Mouse (Mus musculus) kidney, adult 18-20 months (tissue): ENCODE results near the gene Haus4.

Source experiments
- DNase-seq: peaks from one replicate; pipeline ENCODE4 v3.0.0; 2021

The Haus4 gene

DNA sequence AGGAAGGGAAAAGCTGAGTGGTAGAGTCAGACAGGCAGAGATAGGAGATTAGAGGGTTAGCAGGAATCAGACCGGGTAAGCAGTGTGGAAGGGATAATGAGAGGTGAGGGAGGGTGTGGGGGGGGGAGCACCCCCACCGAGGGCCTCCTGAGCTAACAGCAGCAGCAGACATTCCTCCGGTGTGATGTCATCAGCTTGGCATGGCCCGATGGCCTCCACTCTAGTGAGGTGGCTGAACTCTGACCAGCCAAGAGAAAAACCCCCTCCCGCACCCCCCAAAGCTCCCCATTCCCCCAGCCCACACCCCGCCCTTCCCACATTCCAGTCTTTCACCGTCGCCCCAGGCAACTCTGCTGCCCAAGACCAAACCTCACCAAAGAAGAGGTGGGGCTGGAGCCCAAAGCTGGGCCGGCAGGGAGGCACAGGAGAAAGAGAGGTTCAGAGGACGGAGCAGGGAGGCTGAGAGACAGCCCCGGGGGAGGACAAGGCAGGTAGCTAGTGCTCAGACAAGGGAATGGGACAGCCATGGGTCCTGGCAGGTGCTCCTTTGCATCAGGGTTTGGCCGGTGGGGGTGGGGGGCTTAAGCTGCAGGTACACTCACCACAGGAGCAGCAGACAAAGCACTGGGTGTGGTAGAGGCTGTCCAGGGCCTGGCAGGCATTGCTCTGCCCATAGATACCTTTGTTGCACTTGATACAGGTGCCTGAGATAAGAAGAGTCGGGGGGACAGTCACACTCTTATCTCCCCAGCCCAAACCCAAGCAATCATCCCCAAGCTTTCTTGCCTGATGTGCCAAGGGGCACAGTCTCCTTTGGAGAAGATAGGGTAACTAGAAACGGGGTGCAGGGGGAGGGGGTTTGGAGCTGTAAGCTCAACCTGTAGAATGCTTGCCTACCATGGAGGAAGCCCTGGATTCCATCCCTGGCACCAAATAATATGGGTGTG, 18.6 kb upstream of the Haus4 start:
- DNase-seq, result peak; percentile 75

DNA sequence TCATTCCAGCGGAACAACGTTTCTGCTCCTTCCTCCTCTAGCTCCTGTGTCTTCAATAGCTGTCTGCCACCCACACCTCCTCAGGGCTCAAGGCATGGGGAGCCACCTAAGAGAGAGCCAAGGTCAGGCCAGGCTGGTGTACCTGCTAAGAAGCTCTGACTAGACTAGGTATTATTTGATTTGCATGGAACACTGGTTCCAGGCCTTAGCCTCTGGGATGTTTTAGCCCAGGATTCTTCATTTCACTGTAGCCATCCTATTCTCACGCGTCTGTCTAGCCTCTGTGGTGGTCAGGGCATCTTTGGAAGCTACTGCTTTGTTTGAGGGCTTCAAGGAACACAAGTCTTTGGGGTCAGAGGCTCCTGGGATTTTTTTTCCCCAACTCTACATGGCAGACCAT, 17.7 kb upstream of the Haus4 start:
- no peak for DNase-seq

GRCm38 (mm10) chr14:54569451-54570392, 15.3 kb upstream of the Haus4 start:
- no peak for DNase-seq

GRCm38 (mm10) chr14:54568694-54569414, 14.4 kb upstream of the Haus4 start:
- peak; percentile 82 for DNase-seq

- no peak for DNase-seq
These were observed 6.3 kb upstream of the Haus4 start for GRCm38 (mm10) chr14:54560527-54561242.

- DNase-seq, result no peak
These were observed 2.9 kb upstream of the Haus4 start for GRCm38 (mm10) chr14:54557330-54557729.

- DNase-seq, result peak; percentile 9
These were observed 902 bp downstream of the Haus4 start for GRCm38 (mm10) chr14:54553454-54553974.

DNA sequence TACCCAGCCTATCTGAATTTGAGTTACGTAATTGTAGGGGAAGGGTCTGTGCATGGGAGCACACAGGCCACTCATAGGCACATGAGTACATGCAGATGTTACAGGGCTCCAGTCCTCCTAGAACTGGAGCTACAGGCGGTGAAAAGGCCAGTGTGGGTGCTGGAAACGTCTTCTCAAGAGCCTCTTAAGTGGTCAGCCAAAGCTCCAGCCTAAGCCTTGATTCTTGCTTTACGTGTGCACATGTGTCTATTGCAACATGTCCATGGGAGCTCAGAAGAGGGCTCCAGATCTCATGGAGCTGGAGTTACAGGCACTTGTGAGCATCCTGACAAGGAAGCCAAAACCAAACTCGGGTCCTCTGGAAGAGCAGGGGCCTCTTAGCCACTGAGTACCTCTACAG, 9.7 kb downstream of the Haus4 start:
- DNase-seq, result no peak

DNA sequence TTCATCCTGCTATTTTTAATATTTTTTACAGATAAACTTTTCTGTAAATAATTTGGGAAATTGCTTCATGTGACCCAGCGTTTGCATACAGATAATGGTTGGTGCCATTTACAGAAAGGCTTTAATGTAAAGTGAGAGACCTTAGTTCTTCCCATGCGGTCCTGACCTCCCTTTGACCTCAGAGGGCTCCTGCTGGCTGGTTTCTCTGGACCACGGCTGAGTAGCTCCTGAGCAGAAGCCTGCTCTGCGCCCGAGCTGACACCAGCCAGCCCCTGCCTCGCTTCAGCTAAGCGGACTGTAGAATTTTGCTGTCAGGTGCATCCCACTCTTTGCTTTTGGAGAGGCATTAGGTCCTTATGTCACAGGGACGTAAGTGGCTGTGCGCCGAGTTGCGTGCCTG, 13.6 kb downstream of the Haus4 start:
- DNase-seq, result no peak

- no peak for DNase-seq
These were observed 15.8 kb downstream of the Haus4 start for GRCm38 (mm10) chr14:54538580-54538979.

DNA sequence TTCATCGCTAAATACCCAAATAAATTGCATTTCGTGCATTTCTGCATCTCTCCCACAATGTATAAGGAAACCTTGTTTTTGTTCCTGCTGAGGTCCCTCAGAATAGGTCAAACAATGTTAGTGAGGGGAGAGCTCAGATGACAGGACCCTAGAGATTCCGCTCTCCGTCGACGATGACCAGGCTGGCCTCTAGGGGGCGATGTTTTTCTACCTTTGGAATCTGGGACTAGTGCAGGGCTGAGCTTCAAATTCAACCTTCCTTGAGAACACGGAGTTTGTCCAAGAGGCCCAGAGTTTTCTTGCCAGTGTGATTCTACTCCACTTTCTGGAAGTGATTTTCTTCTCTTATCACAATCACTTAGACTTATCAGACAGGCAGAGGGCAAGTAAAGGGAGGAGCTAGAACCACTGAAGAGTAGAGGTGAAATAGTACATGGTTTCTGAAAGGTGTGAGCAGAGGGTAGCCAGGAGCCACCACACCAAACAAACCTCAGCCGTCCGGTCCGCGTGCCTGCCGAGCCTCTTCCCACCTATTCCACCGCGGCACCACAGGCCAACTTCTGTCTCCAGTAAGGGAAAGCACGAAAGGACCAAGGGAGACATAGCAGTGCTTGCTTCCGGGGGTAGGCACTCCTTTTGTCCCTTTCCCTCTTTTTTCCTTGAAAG, 25.8 kb downstream of the Haus4 start:
- DNase-seq, result peak; percentile 88

DNA sequence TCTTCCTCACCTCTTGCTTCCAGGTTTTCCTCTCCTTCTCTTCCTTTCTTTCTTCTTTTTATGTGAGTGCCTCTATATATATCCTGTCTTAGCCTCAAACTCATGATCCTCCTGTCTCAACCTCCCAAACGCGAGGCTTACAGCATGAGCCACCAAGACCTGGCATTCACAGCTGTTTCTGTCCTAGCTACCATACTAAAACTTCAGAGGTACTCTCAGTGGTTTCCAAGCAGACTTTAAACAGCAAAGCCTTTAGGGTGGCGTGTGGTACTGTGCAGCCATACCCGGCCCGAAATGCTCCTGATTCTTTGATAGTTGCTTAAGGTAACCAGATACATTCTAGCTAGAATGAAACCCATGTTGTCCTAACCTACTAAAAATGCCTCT, 26.4 kb downstream of the Haus4 start:
- DNase-seq, result no peak

GRCm38 (mm10) chr14:54527227-54528006, 27.0 kb downstream of the Haus4 start:
- no peak for DNase-seq

DNA sequence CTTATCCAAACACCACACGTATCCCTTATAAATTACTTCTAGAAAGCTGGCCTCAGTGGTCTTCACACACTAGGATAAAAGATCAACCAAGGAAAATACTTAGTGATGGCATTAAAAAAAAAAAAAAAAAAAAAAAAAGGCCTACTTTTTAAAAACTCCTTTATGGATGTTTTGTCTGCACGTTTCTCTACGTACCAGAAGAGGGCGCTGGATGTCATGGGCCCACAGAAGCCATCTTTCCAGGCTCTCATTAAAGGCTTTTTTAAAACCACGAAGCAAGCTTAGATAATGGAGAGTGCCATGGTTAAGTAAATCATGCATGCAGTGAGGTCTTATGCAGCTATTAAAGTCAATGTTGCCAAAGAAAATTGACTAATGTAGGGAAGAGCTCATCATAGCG, 30.8 kb downstream of the Haus4 start:
- no peak for DNase-seq

DNA sequence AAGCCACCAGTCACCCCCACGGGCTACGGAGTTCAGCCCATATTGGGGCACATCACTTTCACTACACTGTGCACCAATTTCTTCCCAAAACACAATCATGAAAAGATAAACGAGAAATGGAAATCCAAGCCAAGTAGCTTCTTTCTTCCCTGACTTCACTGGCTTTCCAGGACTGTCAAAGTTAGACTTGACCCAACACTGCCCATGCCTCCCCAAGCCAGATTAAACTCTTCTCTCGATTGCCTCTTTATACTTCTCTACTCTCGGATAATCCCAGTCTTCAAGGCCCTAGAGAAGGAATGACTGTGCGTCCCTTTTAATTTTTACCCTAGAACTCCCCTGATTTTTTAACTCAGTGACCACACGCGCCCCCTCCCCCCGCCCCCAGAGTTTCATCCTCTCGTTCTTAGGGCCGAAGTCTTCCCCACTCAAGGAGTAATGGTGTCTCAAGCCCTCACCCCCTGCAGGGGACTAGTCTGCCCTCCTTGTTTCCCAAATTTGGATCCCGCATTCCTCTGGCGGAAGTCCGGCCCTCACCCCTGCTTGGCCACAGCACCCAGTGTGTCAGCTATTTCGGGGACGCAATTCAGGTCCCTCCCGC, 37.6 kb downstream of the Haus4 start:
- no peak for DNase-seq

- no peak for DNase-seq
These were observed 44.6 kb downstream of the Haus4 start for GRCm38 (mm10) chr14:54509774-54510173.

DNA sequence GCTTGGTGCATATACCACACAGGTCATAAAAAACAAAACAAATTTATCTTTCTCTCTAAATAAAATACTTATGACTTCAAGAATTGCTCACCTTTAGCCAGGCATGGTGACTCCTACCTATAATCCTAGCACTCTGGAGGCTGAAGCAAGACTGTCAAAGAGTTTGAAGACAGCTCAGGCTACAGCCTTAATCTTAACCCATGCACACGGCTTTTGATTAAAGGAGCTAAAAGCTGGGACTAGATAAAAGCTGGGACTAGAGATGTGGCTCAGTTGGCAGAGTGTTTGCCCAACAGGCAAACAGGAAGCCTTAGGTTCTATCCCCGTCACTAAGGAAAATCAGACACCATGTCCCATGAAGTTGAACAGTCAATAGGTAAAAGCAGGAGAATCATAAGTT, 51.3 kb downstream of the Haus4 start:
- DNase-seq, result no peak

DNA sequence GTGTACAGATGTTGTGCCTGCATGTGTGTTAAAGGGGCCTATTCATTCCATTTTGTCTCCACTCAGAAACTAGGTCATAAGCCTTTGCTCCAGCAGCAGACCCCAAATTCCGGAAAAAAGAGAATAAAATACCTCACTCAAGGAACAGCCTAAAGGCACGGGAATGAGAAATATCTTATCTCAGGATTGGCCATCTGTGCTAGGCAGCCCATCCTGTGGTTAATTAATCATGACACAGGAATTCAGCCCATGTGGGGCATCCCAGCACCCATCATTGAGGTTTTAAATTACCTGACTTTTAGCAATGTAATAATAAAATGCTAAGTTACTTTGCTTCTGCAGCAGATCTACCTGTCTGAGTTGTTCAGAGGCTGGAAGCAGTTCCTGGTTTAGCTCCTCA, 53.1 kb downstream of the Haus4 start:
- no peak for DNase-seq

DNA sequence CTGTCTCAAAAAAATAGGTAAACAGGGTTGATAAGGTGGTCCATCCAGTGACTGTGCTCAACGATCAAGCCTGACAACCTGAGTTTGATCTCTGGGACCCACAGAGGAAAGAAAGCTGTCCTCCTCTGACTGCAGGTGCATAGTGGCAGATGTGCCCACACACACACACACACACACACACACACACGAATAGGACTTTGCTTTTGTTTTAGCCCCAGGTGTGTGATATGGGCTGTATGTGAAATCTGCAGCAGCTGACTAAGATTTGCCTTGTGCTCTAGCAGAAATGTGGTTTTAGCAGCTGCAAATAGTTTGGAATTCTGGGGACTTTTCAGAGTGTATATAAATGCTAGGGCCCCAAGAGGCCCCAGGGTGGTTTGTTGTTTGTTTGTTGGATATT, 55.1 kb downstream of the Haus4 start:
- DNase-seq, result no peak

DNA sequence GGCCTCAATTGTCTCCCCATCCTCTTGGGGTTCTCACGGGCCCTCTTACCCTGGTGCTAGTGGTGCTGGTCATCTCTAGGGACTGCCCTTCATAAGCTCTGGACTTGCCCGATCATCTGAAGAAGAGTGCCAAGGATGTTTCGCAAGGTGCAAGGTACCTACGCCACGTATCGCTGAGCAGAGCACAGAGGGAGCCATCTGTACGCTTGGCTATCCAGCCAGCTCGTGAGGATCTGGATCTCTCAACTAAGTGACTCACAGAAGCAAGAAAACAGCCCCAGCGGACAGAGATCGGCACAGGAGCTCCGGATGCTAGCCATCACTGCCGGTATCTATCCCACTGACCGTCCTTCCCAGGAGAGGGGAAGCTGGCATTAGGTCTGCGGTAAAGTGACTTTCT, 57.7 kb downstream of the Haus4 start:
- DNase-seq, result peak; percentile 27
